Mouse (Mus musculus): ENCODE measurements at regions not wholly inside any gene's neighbourhood (a gene's known extent, or its start where the extent isn't known, plus 50 kb on each side); places are given as distances from the start of the nearest gene placed in this dataset.

GRCm38 (mm10) chr12:9847465-9848205 is 277.7 kb downstream of the Osr1 start:
- no peak for DNase-seq

- DNase-seq, result no peak
These were observed 285.6 kb downstream of the Osr1 start for GRCm38 (mm10) chr12:9855503-9856024.

GRCm38 (mm10) chr12:9856128-9856621 is 286.3 kb downstream of the Osr1 start:
- no peak for DNase-seq

- no peak for DNase-seq
These were observed 288.1 kb downstream of the Osr1 start for GRCm38 (mm10) chr12:9857990-9858389.

GRCm38 (mm10) chr12:9862301-9862700 is 292.4 kb downstream of the Osr1 start:
- peak; percentile 35 for DNase-seq

GRCm38 (mm10) chr12:9872236-9872635 is 302.3 kb downstream of the Osr1 start:
- peak; percentile 35 for DNase-seq

- DNase-seq, result no peak
These were observed 303.3 kb downstream of the Osr1 start for GRCm38 (mm10) chr12:9873214-9873613.

- DNase-seq, result no peak
These were observed 304.9 kb downstream of the Osr1 start for GRCm38 (mm10) chr12:9874823-9875222.

GRCm38 (mm10) chr12:9881953-9882623 is 312.2 kb downstream of the Osr1 start:
- no peak for DNase-seq

GRCm38 (mm10) chr12:9883037-9883730 is 313.3 kb downstream of the Osr1 start:
- no peak for DNase-seq

- no peak for DNase-seq
These were observed 324.6 kb downstream of the Osr1 start for GRCm38 (mm10) chr12:9894521-9894920.

- no peak for DNase-seq
These were observed 328.1 kb downstream of the Osr1 start for GRCm38 (mm10) chr12:9897980-9898379.

GRCm38 (mm10) chr12:9898420-9898819 is 328.5 kb downstream of the Osr1 start:
- DNase-seq, result no peak

GRCm38 (mm10) chr12:9901948-9902347 is 332.0 kb downstream of the Osr1 start:
- no peak for DNase-seq

- no peak for DNase-seq
These were observed 333.9 kb downstream of the Osr1 start for GRCm38 (mm10) chr12:9903702-9904231.

- no peak for DNase-seq
These were observed 342.4 kb downstream of the Osr1 start for GRCm38 (mm10) chr12:9912333-9912732.

GRCm38 (mm10) chr12:9915726-9916140 is 345.8 kb downstream of the Osr1 start:
- DNase-seq, result no peak

- no peak for DNase-seq
These were observed 348.1 kb downstream of the Osr1 start for GRCm38 (mm10) chr12:9918026-9918425.

- peak; percentile 14 for DNase-seq
These were observed 349.1 kb downstream of the Osr1 start for GRCm38 (mm10) chr12:9919007-9919406.

GRCm38 (mm10) chr12:9919433-9919832 is 349.5 kb downstream of the Osr1 start:
- peak; percentile 79 for DNase-seq

- no peak for DNase-seq
These were observed 350.5 kb downstream of the Osr1 start for GRCm38 (mm10) chr12:9920401-9920800.

- no peak for DNase-seq
These were observed 351.8 kb downstream of the Osr1 start for GRCm38 (mm10) chr12:9921591-9922198.

- DNase-seq, result no peak
These were observed 354.6 kb downstream of the Osr1 start for GRCm38 (mm10) chr12:9924561-9924960.
